Mouse (Mus musculus) left cerebral cortex, postnatal 14 days (tissue): ENCODE measurements around the gene Fbxl18. TPM values are rescaled to one million over a fixed set of nuclear protein-coding genes. Genes with fewer than 3 reads are reported as not detected.
A peak's percentile ranks its signal among the peaks of the same experiment; 100 is the strongest.
"Not testable (repeated sequence)": the region's sequence is repeated elsewhere in the genome, so short reads cannot be mapped to it uniquely, and the experiment has no call there.

Source experiments
- DNase-seq, 2 experiments: peaks; one replicate each; pipeline ENCODE4 v3.0.0; 2021 to 2022; ENCODE audit warnings: low spot score in 2 of 2, mixed read lengths in 1 of 2
- intact Hi-C: fragments of 180-260 bp; cut with DNase I; formaldehyde crosslinking; loops from one replicate; pipeline ENCODE4 v1.15.1; 2025
- total RNA-seq, 2 experiments: library from RNA; stranded (reverse); gene quantifications; 2 replicates each; pipeline ENCODE4 v1.2.3; 2021

Gene Fbxl18
- total RNA-seq, 2 experiments from 2014 or later, result 34.2 to 34.4 TPM

DNA sequence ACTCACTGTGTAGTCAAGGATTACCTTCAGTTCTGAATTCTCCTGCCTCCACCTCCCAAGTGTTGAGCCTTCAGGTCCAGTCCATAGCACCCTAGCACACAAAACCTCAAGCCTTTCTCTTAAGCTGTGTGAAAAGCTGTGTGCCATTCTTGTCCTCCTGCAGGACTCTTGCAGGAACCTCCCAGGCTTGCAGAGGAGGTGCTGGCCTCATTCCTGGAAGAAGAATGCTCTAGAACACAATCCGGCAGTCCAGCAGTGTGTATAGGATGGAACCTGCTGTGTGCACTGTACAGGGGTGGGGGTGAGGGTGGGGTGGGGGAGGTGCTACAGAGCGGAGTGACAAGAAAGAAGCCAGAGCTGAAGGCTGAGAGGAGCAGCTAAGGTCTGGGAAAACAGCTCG, 47.1 kb downstream of the Fbxl18 start:
- intact Hi-C loops, result no loop called here
- DNase-seq, result no peak

DNA sequence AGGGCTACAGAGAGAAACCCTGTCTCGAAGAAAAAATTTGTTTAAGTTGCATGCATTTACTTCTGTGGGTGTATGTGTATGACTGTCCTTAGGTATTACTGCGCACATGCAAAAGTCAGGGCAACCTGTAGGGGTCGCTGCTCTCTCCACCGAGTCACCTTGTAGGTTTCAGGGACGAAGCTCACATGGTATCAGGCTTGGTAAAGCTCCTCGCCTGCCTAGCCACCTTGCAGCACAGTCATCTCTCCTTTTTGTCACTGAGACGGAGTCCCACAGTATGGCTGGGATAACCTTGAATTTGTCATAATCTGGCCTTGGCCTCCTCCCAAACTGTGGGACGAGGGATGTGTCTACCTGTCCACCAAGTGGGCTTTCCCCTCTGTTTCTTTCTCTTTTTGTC, 50.8 kb downstream of the Fbxl18 start:
- DNase-seq, result no peak
- intact Hi-C loops, result no loop called here

GRCm38 (mm10) chr5:142842137-142842642, 53.0 kb downstream of the Fbxl18 start:
- intact Hi-C loops, result no loop called here
- DNase-seq, result no peak

DNA sequence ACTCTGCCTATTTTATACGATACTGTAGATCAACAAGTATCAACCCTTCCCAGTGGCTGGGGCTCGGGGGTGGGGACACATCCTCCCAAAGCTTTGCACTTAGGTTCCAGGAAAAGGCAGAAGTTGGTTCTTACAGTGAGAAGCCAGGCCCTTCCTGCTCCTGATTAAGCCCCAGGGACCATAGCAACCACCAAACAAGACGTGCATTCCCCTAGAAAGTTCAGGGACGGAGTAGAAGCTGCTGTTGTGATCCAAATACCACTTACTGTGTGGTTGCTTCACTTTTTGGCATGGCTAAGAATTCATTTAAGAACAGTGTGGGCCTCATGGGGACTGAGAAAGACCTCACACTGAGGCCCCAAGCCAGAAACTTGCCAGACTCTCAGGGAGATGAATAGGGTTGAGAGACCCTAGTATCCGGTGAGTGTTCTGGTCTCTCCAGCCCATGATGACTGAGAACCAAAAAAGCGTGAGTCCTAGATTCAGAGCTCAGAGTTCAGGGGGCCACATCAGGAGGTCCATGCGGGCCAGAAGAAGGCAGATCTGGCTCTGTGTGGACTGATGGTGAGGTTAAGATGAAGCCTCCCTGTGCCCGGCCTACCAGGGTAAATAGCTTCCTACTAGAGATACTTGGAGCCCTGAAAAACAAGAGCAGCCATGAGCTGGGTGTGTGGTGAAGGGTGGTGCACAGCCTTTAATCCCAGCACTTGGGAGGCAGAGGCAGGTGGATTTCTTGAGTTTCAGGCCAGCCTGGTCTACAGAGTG, 53.7 kb downstream of the Fbxl18 start:
- DNase-seq, result no peak
- intact Hi-C loops, result no loop called here

- DNase-seq, intact Hi-C loops: not testable (repeated sequence)
Observed at GRCm38 (mm10) chr5:142837427-142837826, 57.8 kb downstream of the Fbxl18 start.

GRCm38 (mm10) chr5:142836891-142837290, 58.3 kb downstream of the Fbxl18 start:
- DNase-seq, result no peak

DNA sequence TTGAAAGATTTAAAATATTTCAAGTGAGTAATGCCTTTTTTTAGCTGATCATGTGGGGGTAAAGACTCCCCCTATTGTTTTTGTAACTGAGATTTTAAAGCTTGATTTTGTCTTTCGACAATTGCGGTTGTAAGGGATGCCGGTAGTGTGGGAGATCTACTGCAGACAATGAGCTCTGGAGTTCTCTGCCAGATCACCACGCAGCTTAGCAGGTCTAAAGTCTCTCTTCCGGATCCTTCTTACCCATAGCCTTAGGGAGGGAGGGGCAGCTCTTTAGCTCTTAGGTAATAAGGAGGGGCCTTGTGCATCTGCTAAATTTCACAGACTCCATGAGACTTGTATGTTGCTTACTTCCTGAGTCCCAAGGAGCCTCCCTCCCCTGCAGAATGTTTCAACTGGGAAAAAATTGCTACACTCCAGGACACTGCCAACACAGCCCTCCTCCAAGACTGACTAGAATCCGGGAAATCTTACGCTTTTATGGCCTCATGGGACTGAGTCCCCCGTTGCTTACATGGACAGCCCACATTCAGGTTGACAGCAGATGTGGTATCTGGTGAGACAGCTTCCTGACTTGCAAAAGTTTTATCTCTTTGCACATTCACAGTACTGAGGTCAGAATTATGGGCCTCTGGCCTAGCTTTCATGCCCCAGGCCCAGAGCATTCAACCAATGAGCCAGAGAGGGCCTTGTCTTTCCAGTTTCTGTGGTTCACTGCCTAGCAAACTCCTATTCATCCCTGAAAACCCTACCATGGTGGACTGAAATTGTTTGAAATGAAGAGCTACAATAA, 61.4 kb downstream of the Fbxl18 start:
- intact Hi-C loops, result no loop called here
- no peak for DNase-seq

More at GRCm38 (mm10) chr5:142836891-142837290, 58.3 kb downstream of the Fbxl18 start:
- intact Hi-C loops, result no loop called here

- no peak for DNase-seq
- intact Hi-C loops, result no loop called here
Observed at GRCm38 (mm10) chr5:142826131-142826530, 69.1 kb downstream of the Fbxl18 start.

GRCm38 (mm10) chr5:142825665-142826064, 69.6 kb downstream of the Fbxl18 start:
- intact Hi-C loops, result no loop called here
- no peak for DNase-seq

- no peak for DNase-seq
- intact Hi-C loops, result loop anchor here (5.0 kb wide), 1 partner anchor 53 kb away; no protein-coding TSS in a partner anchor
Observed at GRCm38 (mm10) chr5:142824091-142824490, 71.1 kb downstream of the Fbxl18 start.

- intact Hi-C loops, result loop anchor here (5.0 kb wide), 1 partner anchor 54 kb away; no protein-coding TSS in a partner anchor
- DNase-seq, result peak; percentile 72 to 75
Observed at GRCm38 (mm10) chr5:142823096-142824062, 71.8 kb downstream of the Fbxl18 start.

GRCm38 (mm10) chr5:142822286-142823095, 72.7 kb downstream of the Fbxl18 start:
- intact Hi-C loops, result loop anchor here (5.0 kb wide), 1 partner anchor 55 kb away; no protein-coding TSS in a partner anchor
- peak in 1 of 2 experiments; percentile 35 for DNase-seq

- DNase-seq, result no peak
- intact Hi-C loops, result loop anchor here (5.0 kb wide), 1 partner anchor 55 kb away; no protein-coding TSS in a partner anchor
Observed at GRCm38 (mm10) chr5:142821974-142822285, 73.3 kb downstream of the Fbxl18 start.

- peak; percentile 71 to 80 for DNase-seq
- intact Hi-C loops, result loop anchor here (5.0 kb wide), 1 partner anchor 56 kb away; no protein-coding TSS in a partner anchor
Observed at GRCm38 (mm10) chr5:142821266-142821973, 73.8 kb downstream of the Fbxl18 start.

GRCm38 (mm10) chr5:142820276-142821265, 74.7 kb downstream of the Fbxl18 start:
- peak; percentile 74 to 87 for DNase-seq
- intact Hi-C loops, result loop anchor here (5.0 kb wide), 1 partner anchor 57 kb away; no protein-coding TSS in a partner anchor
